Mouse (Mus musculus): ENCODE measurements around the gene Sv2b.

Gene Sv2b

DNA sequence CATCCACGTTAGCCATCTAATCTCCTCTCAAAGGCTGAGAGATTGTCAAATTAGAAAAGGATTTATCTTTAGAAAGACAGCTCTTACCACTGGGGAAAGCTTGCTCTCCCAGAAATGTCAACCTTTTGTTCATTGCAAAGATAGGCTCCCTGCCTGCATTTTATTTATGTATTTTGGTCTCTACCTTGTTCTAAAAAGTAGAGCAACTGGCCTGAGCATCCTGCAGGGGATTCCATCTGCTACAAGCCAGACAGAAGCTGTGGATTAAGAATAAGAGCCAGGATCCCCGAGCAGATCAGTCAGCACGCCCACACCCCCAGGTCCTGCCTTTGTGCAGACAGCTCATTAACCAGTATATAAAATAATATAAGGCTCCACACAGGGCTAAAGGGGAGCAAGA is 16.8 kb downstream of the Sv2b start:
- no peak for DNase-seq (ENCODE audit: low spot score in 2 of 2)

DNA sequence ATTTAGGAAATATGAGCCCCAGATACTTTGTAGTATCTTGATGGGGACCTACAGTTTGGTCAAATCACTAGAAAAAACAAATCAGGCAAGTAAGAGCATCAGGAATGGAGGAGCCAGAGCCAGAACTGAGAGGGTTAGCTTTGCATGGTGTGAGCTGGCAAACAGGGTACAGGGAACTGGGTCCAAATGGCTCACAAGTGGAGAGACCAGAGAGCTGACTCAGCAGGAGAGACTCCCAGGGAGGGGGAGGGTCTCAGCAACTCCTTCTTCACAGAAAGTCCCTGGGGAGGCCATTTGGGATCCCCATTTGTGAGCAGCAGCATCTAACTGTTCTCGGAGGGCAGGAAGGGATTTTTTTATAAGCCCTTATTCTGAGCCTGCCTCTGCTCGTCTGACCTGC is 18.5 kb downstream of the Sv2b start:
- no peak for DNase-seq (ENCODE audit: low spot score in 2 of 2)

DNA sequence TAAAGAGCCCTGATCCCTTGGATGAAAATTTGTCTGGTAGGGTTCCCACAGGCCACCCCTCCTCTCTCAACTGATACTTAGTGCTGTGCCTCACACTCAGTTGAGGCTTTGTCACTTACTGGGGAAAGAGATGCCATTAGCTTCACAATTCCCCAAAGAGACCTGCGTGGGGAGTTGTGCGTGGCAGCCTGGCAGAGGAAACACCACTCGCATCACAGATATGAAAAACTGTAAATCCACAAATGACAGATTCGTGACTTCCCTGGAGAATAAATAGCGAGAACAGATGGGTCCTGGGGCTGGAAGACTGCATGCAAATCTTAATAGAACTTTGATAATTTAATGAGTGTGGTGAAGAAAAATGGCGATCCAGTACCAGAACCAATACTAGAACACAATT is 21.8 kb downstream of the Sv2b start:
- no peak for DNase-seq (ENCODE audit: low spot score in 2 of 2)

DNA sequence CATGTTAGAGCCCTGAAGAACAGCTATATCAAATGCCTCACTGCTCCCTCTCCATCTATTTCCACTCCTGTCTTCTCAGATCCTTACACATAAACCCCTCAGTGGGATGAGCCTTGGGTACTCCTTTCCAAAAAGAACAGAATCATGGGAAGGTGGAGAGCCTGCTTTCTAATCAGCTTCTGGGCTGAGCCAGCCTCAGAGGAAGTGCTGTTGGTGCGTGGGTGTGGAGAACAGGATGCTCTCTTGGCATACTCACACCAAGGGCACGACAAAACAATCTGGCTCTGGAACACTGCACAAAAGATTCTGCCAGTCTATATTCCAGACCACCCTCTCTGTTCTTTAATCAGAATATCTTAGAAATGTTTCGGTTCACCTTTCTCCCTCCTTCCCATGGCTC is 26.1 kb downstream of the Sv2b start:
- DNase-seq (ENCODE audit: low spot score in 2 of 2), result no peak

DNA sequence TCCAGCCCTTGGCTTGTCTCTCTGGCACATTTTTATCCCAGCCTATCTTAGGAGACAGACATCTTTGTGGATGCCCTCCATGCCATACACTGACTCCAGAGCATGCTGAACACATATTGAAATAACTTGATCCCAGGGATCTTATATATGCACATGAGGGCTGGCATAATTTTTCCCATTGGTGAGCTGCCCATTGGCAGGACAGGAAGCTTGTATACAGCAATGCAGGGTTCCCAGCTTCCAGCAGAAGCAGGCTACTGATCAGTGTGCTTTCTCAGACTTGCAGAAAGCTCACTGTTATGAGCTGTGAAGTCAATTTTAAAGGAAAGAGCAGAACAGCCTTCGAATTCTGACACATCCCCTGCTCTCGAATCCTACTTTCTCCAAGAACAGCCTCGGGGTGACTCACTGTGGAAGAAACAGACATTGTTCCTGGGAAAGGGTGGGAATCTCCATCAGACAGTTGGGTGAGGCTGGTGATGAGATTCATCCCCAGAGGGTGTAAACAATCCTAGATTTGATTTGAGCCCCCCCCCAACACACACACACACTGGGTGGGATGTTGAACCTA is 26.9 kb downstream of the Sv2b start:
- DNase-seq (ENCODE audit: low spot score in 2 of 2), result no peak

DNA sequence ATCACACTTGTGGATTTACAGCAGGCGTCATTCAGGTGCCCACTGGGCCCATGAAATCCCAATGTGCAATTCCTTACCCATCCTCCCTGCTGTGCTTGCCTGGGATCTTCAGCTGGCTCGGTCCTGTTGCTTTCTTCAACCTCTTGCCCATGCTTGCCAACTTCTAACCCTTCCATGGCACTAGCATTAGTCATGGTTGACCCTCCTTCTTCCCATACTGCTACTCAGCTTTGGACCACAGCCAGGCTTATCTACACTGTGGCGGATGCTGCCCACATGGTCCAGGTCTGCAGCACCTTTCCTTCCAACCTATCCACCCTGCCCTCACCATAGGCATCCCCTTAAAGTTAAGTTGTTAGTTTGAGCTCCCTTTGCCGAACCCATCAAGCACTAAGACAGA is 28.0 kb downstream of the Sv2b start:
- DNase-seq (ENCODE audit: low spot score in 2 of 2), result no peak

DNA sequence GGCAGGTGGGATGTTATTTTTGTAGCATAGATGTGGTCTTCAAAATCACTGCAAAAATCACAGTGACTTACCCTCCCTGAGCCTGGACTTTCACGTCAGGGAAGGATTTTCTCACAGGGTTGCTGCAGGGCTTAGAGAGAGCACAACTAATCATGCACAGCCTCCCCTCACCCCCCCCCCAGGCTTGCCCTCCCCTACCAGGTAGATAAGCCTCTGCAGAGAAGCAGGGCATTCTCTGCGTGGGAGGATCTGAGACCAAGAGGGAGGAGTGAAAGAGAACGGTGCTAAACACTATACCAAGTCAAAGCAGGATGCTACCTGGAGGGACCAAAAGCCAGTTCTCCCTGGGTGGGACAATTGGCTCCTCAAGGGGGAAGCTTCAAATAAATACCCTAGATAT is 31.2 kb downstream of the Sv2b start:
- DNase-seq (ENCODE audit: low spot score in 2 of 2), result no peak

DNA sequence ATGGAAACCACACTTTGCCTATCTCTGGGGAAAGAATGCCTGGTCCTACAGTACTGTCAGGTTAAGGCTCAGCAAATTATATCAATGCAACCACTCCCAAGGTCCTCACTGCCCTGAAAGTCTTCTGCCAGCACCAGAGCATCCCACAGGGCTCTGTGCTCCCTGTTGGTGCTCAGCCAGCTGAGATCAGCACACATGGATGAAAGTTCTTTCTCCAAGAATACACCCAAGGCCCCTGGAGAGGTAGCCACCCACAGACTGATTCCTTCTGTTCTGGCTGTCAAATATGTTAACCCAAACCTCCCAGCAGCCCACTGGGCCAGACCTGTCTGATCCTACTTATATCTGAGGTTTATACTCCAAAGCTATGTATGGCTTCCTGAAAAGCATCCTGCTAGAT is 32.3 kb downstream of the Sv2b start:
- no peak for DNase-seq (ENCODE audit: low spot score in 2 of 2)

DNA sequence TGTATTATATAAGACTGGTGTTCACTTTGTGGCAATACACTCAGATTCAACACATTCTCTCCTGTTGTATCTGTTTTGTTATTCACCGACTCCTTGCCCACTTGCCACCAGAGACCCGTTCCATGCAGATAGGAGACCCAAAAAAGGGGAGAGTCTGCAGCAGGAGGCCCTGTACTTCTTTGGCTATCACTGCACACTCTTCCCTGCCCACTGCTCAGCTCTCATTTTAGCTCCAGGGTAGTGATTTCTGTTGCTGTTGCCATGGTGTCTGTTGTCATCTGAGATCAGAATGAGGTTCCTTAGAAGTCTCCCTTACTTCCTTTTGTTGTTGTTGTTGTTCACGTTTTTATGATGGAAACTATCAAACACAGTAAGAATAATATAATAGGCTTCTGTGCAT is 34.5 kb downstream of the Sv2b start:
- DNase-seq (ENCODE audit: low spot score in 2 of 2), result no peak

DNA sequence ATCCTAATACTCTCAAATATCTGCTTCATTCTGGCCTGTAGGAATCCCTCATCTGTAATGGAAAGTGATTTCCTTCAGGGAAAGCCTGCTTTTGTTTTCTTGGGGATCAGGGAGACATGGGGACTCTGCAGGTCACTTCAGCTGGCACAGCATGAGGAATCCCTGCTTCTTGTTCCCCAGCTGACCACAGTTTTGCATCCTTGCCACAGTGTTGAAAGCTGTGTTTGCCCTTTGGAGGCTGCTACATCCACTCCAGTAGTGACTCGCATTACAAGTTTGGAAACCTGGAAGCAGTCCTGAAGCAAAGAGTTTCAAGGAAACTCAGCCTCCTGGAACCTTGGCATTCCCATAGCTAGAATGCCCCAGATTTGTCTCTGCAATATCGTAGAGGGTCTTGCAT is 35.4 kb downstream of the Sv2b start:
- DNase-seq (ENCODE audit: low spot score in 2 of 2), result no peak

DNA sequence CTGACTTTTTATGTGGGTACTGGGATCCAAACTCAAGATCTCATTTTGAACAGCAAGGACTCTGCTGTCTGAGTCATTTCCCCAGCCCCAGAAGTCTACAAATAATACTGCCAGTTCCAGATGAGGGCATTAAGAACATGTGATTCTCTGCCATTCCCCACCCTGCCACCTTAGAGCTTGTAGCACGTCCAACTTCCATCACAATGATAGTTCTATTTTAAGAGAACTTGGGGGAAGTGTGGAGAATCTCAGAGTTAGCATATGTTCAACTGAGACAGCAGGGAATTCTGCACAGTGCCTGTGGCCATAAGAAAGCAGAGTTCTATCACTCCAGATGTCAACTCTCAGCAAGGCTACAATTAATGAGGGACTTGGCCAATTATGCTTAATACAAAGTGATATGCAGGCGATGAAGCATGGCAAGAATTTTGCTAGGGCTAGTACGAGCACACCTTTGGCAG is 37.1 kb downstream of the Sv2b start:
- DNase-seq (ENCODE audit: low spot score in 2 of 2), result no peak

DNA sequence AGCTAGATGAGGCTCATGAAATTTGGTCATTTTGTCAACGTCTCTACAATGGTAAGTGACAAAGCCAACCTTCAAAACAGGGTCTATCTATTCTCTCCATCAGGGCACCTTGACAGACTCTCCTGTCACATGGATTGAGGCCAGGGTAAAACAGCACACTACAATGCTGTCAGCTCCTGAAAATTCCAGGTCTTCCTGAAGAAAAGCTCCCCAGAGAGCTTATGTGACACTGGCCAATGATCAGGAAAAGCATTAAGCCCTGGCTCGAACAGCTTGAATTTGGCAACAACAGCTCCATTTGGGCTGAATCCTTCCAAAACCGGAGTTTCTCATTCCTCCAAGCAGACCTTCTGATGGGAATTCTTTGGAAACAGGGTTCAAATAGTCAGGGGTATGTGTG is 37.8 kb downstream of the Sv2b start:
- DNase-seq (ENCODE audit: low spot score in 2 of 2), result no peak

DNA sequence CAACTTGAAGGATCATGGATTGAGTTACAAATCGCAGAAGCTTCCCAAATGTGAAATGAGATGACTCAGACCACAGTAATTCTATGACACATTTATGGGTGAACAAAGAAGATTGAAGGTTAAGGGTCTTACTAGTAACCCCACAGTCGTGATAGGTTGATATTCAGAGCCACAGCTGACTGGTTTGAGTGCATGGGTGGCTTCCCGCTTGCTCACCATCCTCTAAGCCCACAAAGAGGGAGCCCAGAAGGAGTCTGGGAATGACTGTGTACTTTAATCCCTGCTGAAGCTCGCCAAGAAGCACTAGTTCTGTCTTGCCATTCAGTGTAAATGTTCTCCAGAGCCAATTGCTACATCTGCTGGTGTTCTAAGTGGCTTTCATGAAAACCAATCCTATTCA is 41.8 kb downstream of the Sv2b start:
- DNase-seq (ENCODE audit: low spot score in 2 of 2), result no peak

DNA sequence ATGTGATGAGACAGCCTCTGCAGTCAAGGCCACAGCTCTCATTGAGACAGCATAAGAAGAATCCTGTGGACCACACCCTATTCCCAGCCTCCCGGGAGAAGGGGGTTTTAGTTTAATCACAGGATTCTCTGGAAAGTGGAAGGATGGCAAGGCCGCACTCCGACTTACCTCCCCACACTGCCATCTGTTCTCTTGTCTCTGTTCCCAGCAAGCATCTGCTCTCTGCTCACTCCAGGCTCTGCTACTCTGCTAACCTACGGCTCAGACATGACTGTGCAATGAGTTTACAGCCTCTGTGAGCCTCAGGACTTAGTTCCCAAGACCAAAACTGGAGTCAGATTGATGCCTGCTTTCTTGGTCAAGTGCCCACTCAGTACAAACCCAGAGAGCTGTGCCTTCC is 43.8 kb downstream of the Sv2b start:
- no peak for DNase-seq (ENCODE audit: low spot score in 2 of 2)

DNA sequence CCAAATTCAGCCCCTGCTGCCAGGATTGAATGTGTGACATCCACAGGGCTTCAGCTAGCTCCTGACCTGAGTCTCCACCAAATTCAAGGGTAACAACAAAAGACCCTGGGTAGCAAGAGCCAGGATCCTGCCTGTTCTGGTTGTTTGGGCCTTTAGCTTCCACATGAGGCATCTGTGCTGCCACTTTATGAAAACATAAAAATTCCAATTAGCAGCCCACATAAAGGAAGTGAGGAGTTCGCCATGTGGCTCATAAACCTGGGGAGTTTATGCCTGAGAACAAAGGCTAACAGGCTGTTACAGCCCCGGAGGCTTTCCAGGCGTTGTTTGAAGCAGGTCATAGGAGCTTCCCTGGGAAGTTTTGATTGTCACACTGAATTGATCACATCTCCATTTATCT is 49.1 kb downstream of the Sv2b start:
- no peak for DNase-seq (ENCODE audit: low spot score in 2 of 2)

DNA sequence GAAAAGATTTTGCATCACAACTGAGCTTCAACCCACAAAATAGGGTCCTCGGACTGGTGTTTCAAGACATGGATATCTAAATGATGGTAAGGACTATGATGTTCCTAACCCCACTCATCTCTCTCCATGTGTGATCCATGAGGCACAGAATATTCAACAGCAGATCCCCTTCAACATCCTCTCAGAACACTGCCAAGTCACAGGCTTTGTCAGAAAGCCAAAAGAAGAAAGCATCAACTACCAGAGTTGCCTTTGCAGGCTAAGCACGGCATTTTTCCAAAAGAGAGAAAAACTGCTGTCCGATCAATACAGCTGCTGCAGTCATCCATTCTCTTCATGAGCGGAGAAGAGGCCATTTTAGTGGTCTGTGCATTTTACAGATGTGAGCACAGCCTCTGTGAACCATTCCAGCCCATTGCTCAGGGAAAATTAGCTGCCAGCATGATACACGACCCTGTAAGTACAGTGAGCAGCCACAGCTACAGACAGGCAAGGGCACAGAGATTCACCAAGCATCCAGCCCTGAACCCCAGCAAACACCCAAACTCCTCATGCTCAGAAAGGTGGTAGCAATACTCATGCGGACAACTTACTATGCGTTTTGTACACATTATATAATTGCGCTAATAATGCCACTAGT is 55.3 kb downstream of the Sv2b start:
- DNase-seq (ENCODE audit: low spot score in 2 of 2), result no peak

DNA sequence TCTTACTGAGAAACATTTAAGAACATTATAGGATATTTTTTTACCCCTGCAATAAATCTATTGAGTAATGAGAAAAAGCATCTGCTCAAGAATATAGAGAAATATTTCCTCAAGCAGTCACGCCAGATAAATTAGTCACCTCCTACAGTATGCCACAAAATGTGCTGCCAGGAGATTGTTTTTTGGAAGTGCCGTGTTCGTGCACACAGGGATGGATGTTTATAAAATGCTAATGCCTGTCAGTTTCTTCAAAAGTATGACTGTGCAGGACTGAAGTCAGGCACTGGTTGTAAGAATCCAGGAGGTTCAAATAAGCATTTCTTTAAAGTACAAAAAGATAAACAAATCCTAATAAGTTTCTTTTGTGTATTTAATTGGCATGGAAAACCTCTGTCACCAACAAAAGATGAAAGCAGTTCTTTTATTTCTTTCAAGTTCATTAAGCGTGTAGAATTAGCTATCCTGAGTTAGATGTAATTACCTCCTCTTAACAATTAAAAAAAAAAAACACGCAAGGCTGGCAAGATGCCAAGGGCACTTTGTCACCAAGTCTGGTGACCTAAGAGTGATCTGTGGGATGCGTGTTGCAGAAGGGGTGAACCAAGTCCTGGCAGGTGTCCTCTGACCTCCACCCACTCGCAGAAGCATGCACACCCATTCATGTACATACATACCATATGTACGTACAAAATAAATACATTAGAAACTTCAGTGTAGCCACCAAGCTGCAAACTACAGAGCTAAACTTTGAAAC is 68.1 kb downstream of the Sv2b start:
- DNase-seq (ENCODE audit: low spot score in 2 of 2), result no peak

DNA sequence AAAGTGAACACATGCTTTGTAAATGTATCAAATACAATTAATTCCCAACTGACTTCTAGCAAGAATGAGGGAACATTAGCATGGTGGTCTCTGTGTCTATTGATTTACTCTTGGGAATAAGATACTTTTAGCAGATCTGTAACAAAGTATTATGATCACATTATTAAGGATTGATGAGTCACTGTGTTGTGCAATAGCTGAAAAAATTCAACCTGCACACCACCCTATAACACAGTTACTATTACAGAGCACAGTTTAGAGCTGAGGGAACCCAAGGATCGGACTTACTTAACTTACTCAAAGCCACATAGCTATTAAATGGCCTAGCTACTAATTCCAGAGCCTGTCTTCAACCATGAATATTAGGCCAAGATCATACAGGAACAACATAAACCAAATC is 72.7 kb downstream of the Sv2b start:
- no peak for DNase-seq (ENCODE audit: low spot score in 2 of 2)

DNA sequence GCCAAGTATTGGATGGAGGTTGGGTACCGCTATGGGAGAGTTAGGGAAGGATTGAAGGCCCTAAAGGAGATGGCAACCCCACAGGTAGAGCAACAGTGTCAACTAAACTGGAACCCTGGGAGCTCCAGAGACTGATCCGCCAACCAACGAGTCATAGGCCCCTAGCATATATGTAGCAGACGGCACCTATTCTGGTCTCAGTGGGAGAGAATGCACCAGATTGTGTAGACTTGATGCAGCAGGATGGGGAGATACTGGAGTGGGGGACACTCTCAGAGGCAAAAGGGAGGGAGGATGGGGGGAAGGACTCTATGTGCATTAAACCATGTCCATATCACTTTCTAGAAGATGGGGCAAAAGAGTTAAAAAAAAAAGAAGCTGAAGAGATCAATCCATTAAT is 84.9 kb downstream of the Sv2b start:
- no peak for DNase-seq (ENCODE audit: low spot score in 2 of 2)

DNA sequence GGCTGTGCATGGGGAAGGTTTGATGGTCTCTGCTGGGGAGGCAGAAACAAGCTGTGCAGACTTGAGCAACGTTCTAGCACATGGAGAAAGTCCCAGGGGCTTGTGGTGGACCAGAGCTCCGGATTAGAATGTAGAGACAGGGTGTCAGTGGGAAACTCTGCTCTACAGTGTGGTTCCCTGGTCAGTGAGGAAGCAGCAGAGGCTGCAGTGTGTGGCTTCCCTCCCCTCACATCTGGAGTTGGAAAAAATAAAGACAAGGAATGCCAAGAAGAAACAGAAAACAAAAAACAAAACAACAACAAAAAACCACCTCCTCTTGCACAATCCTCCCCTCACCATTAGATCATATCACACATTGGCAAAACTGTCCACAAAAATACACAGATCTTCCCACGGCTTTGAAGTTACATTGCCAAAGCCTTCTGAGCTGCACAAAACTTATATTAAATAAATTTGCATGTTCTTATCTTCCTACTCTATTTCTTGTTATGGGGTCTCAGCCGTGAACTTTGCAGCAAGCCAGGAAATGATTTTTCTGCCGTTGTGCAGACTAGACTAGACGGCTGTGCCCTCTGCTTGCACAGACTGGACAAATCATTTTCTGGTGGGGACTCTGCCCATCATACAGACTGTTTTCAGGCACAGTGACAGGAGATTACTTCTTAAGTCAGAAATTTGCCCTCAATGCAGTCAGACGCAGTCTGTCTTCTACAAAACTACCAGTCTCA is 86.2 kb downstream of the Sv2b start:
- no peak for DNase-seq (ENCODE audit: low spot score in 2 of 2)

DNA sequence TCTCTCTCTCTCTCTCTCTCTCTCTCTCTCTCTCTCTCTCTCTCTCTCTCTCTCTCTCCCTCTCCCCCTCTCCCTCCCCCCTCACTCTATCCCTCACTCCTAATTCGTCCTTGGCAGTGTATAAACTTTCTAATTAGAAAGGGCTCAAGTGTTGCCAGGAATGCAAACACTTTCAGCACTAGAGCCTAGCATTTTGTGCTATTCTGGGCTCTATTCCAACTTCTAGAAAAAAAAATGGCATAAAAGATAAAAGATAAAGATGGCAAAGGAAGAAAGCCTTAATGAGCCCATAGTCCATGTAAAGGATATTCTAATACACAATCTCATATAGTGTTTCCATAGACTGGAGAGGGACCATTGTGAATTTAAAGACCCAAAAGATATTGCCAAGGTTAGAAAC is 88.3 kb downstream of the Sv2b start:
- no peak for DNase-seq (ENCODE audit: low spot score in 2 of 2)

DNA sequence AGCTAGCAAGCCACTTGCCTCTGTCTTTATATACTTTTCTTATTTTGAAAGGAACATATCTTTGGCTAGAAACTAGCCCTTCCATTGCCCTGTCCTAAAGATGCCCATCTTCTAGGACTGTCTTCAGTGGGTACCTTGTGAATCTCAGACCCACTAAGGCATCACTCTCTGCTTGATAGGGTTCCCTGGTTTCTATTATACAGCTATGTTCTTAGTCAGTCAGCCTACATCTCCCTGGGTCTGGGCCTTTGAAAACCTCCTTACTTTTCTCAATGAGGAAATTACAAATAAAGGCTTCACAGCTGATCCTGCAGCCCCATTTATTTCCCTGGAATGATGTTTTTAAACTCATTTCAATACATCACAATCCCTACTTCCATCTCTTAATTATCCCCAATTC is 88.8 kb downstream of the Sv2b start:
- DNase-seq (ENCODE audit: low spot score in 2 of 2), result no peak

DNA sequence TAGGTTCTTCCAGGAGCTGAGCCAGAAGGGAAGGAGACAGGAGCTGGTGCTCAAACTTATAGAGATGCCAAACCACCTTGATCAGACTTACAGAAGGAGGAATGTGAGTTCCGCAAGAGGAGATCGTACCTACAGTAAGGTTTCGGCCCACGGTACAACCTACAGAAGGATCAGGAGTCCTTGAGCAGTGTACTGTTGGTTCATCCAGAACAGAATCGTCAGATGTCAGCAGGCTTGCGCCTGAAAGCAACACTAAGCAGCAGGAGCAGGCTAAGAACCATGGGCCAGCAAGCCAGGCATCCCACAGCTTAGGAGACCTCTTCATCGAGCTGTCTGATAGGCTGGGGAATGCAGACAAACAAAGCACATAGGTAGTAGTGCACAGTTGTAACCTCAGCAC is 92.9 kb downstream of the Sv2b start:
- DNase-seq (ENCODE audit: low spot score in 2 of 2), result no peak
